28 mouse cellular contexts compared by ENCODE assay signal in genomic region chr5:74846674-74847073, GRCm38 (mm10).
A peak's percentile ranks its signal among the peaks of the same experiment; 100 is the strongest.
DNase-seq lines count a peak whose midpoint lies in the region; ATAC-seq and TF ChIP-seq lines count a peak whose summit lies in the region.
"Had no signal": no experiment of that assay in that cellular context is flagged by ENCODE, and none has a peak within 500 bp of the region (broad histone marks: within the 10 kb centered on the region; RNA-seq: fewer than 3 reads in every experiment).

No protein-coding gene starts in this region.

- DNase-seq in forebrain, postnatal 0 days, result peak; percentile 56
- no peak for DNase-seq in stomach, postnatal 0 days (ENCODE audit: low spot score)
- DNase-seq in layer of hippocampus, postnatal 10 days (ENCODE audit: low spot score in 2 of 2), result peak; percentile 36 to 43
- no peak for DNase-seq in thymus, postnatal 0 days (ENCODE audit: low spot score)
- DNase-seq: adrenal gland, postnatal 25 days; cerebellum, adult 11 months; cerebellum, adult 9-11 months; gastrocnemius, postnatal 14 days; heart, adult 18-20 months; heart, postnatal 14 days; kidney, postnatal 36 days; liver; lung, postnatal 36 days; thymus, postnatal 36 days had no signal

- no peak for TF ChIP-seq CTCF in forebrain, postnatal 0 days (IDR thresholded peaks at IDR 0.05; ENCODE audit: low read depth)
- TF ChIP-seq CTCF in stomach, postnatal 0 days (IDR thresholded peaks at IDR 0.05; ENCODE audit: low read depth), result no peak

- peak; percentile 73 for ATAC-seq in forebrain, postnatal 0 days
- no peak for ATAC-seq in forebrain, embryonic 13.5 days
- no peak for ATAC-seq in stomach, embryonic 14.5 days (ENCODE audit: insufficient number of reproducible peaks, insufficient read depth, low FRiP score, low read depth)
- no peak for ATAC-seq in stomach, postnatal 0 days (ENCODE audit: low FRiP score, low TSS enrichment)
- ATAC-seq in stomach, embryonic 16.5 days (ENCODE audit: insufficient read depth, low FRiP score), result no peak
- ATAC-seq in kidney, embryonic 14.5 days (ENCODE audit: low FRiP score, low TSS enrichment), result no peak
- ATAC-seq: midbrain, embryonic 13.5 days had no signal

- no peaks in the 10 kb centered on the region for H3K27me3 ChIP-seq in forebrain, postnatal 0 days (ENCODE audit: insufficient read depth, low read length)
- H3K27me3 ChIP-seq in forebrain, embryonic 13.5 days, result no peaks in the 10 kb centered on the region
- H3K27me3 ChIP-seq in stomach, embryonic 14.5 days (ENCODE audit: control insufficient read depth, insufficient read depth, low read length), result no peaks in the 10 kb centered on the region
- no peaks in the 10 kb centered on the region for H3K27me3 ChIP-seq in stomach, postnatal 0 days (ENCODE audit: control insufficient read depth, insufficient read depth, low read length)
- H3K27me3 ChIP-seq in stomach, embryonic 16.5 days (ENCODE audit: control insufficient read depth, insufficient read depth, low read length), result no peaks in the 10 kb centered on the region
- no peaks in the 10 kb centered on the region for H3K27me3 ChIP-seq in kidney, embryonic 14.5 days (ENCODE audit: control insufficient read depth, insufficient read depth, low read length)
- H3K27me3 ChIP-seq: hindbrain, embryonic 12.5 days; kidney, embryonic 15.5 days; liver, embryonic 15.5 days; lung, embryonic 15.5 days; megakaryocyte, embryonic 14.5 days; midbrain, embryonic 13.5 days; neural tube, embryonic 12.5 days had no signal

- no peak overlapping the region for H3K9ac ChIP-seq in forebrain, postnatal 0 days
- H3K9ac ChIP-seq in forebrain, embryonic 13.5 days, result no peak overlapping the region
- no peak overlapping the region for H3K9ac ChIP-seq in stomach, embryonic 14.5 days (replicated peaks; ENCODE audit: low read depth, low read length)
- no peak overlapping the region for H3K9ac ChIP-seq in stomach, postnatal 0 days (ENCODE audit: low read length)
- 0 out of 2 replicates have a peak overlapping the region, but pooled peaks have one; percentile 36 for H3K9ac ChIP-seq in stomach, embryonic 16.5 days (ENCODE audit: low read length)
- H3K9ac ChIP-seq in kidney, embryonic 14.5 days (ENCODE audit: low read depth, low read length), result no peak overlapping the region
- H3K9ac ChIP-seq: heart, embryonic 13.5 days; hindbrain, embryonic 12.5 days; kidney, embryonic 15.5 days; liver, embryonic 15.5 days; lung, embryonic 15.5 days; midbrain, embryonic 13.5 days; neural tube, embryonic 12.5 days had no signal

- 67% methylated on average over 5 of the region's 5 CpGs for WGBS in forebrain, postnatal 0 days
- 87% methylated on average over 5 of the region's 5 CpGs for WGBS in forebrain, embryonic 13.5 days
- WGBS in stomach, embryonic 14.5 days, result 50% methylated on average over 5 of the region's 5 CpGs
- WGBS in stomach, postnatal 0 days, result 53% methylated on average over 5 of the region's 5 CpGs
- whole genome bisulfite sequencing in stomach, embryonic 16.5 days, result 62% methylated on average over 5 of the region's 5 CpGs
- 81% methylated on average over 5 of the region's 5 CpGs for WGBS in kidney, embryonic 14.5 days

- peak overlapping the region; percentile 54; the same call in 1 of the 2 replicates for H3K27ac ChIP-seq in forebrain, postnatal 0 days (ENCODE audit: low read depth, low read length)
- H3K27ac ChIP-seq in forebrain, embryonic 13.5 days, result no peak overlapping the region
- peak overlapping the region; percentile 81 for H3K27ac ChIP-seq in stomach, embryonic 14.5 days (ENCODE audit: low read length)
- H3K27ac ChIP-seq in stomach, postnatal 0 days (replicated peaks), result no peak overlapping the region
- H3K27ac ChIP-seq in stomach, embryonic 16.5 days (ENCODE audit: low read length), result peak overlapping the region; percentile 24; the same call in 1 of the 2 replicates
- H3K27ac ChIP-seq in kidney, embryonic 14.5 days (ENCODE audit: low read depth, low read length), result no peak overlapping the region
- H3K27ac ChIP-seq: forebrain, embryonic 10.5 days; heart, embryonic 13.5 days; hindbrain, embryonic 12.5 days; kidney, embryonic 15.5 days; limb, embryonic 10.5 days; liver, embryonic 15.5 days; midbrain, embryonic 13.5 days; neural tube, embryonic 12.5 days had no signal

- no peak overlapping the region for H3K4me2 ChIP-seq in forebrain, postnatal 0 days (ENCODE audit: low read depth)
- H3K4me2 ChIP-seq in forebrain, embryonic 13.5 days, result no peak overlapping the region
- H3K4me2 ChIP-seq in stomach, embryonic 14.5 days (replicated peaks; ENCODE audit: low read depth, low read length), result no peak overlapping the region
- H3K4me2 ChIP-seq in stomach, postnatal 0 days (replicated peaks; ENCODE audit: low read depth), result no peak overlapping the region
- H3K4me2 ChIP-seq in stomach, embryonic 16.5 days (ENCODE audit: low read depth, low read length), result no peak overlapping the region
- no peak overlapping the region for H3K4me2 ChIP-seq in kidney, embryonic 14.5 days (replicated peaks; ENCODE audit: low read depth, low read length)
- H3K4me2 ChIP-seq: heart, embryonic 13.5 days; hindbrain, embryonic 12.5 days; kidney, embryonic 15.5 days; liver, embryonic 15.5 days; lung, embryonic 15.5 days; midbrain, embryonic 13.5 days; neural tube, embryonic 12.5 days had no signal

- no peaks in the 10 kb centered on the region for H3K4me1 ChIP-seq in forebrain, postnatal 0 days (ENCODE audit: insufficient read depth)
- H3K4me1 ChIP-seq in forebrain, embryonic 13.5 days, result no peaks in the 10 kb centered on the region
- H3K4me1 ChIP-seq in stomach, embryonic 14.5 days (ENCODE audit: control insufficient read depth, insufficient read depth, low read length), result peaks cover 17% of the 10 kb centered on the region; the same call in 1 of the 2 replicates
- no peaks in the 10 kb centered on the region; the same call in 1 of the 2 replicates for H3K4me1 ChIP-seq in stomach, postnatal 0 days (replicated peaks; ENCODE audit: control insufficient read depth, insufficient read depth)
- peaks cover 12% of the 10 kb centered on the region for H3K4me1 ChIP-seq in stomach, embryonic 16.5 days (ENCODE audit: control insufficient read depth, insufficient read depth, low read length)
- no peaks in the 10 kb centered on the region for H3K4me1 ChIP-seq in kidney, embryonic 14.5 days (ENCODE audit: control insufficient read depth, insufficient read depth, low read length)
- H3K4me1 ChIP-seq: heart, embryonic 13.5 days; hindbrain, embryonic 12.5 days; kidney, embryonic 15.5 days; limb, embryonic 10.5 days; liver, embryonic 15.5 days; megakaryocyte, embryonic 14.5 days; midbrain, embryonic 13.5 days; neural tube, embryonic 12.5 days had no signal

- H3K36me3 ChIP-seq in forebrain, postnatal 0 days (ENCODE audit: insufficient read depth), result no peaks in the 10 kb centered on the region
- H3K36me3 ChIP-seq in forebrain, embryonic 13.5 days (ENCODE audit: poor library complexity, severe bottlenecking), result no peaks in the 10 kb centered on the region
- H3K36me3 ChIP-seq in stomach, embryonic 14.5 days (ENCODE audit: control insufficient read depth, insufficient read depth, low read length), result no peaks in the 10 kb centered on the region
- H3K36me3 ChIP-seq in stomach, postnatal 0 days (ENCODE audit: control insufficient read depth, insufficient read depth, low read length), result no peaks in the 10 kb centered on the region
- H3K36me3 ChIP-seq in stomach, embryonic 16.5 days (ENCODE audit: control insufficient read depth, insufficient read depth, low read length), result no peaks in the 10 kb centered on the region
- H3K36me3 ChIP-seq in kidney, embryonic 14.5 days (ENCODE audit: control insufficient read depth, insufficient read depth, low read length), result no peaks in the 10 kb centered on the region
- H3K36me3 ChIP-seq: forebrain, embryonic 10.5 days; heart, embryonic 13.5 days; hindbrain, embryonic 12.5 days; kidney, embryonic 15.5 days; limb, embryonic 10.5 days; liver, embryonic 15.5 days; lung, embryonic 15.5 days; midbrain, embryonic 13.5 days; neural tube, embryonic 12.5 days had no signal

- H3K9me3 ChIP-seq in forebrain, postnatal 0 days (ENCODE audit: low read length), result no peaks in the 10 kb centered on the region
- no peaks in the 10 kb centered on the region for H3K9me3 ChIP-seq in forebrain, embryonic 13.5 days (replicated peaks)
- no peaks in the 10 kb centered on the region for H3K9me3 ChIP-seq in stomach, embryonic 14.5 days (ENCODE audit: control insufficient read depth, low read depth, low read length)
- H3K9me3 ChIP-seq in stomach, postnatal 0 days (ENCODE audit: control insufficient read depth, low read length), result no peaks in the 10 kb centered on the region
- H3K9me3 ChIP-seq in stomach, embryonic 16.5 days (replicated peaks; ENCODE audit: control insufficient read depth, low read length), result no peaks in the 10 kb centered on the region
- no peaks in the 10 kb centered on the region for H3K9me3 ChIP-seq in kidney, embryonic 14.5 days (ENCODE audit: control insufficient read depth, low read length)
- H3K9me3 ChIP-seq: forebrain, embryonic 10.5 days; heart, embryonic 13.5 days; kidney, embryonic 15.5 days; limb, embryonic 10.5 days; liver, embryonic 15.5 days; lung, embryonic 15.5 days; midbrain, embryonic 13.5 days; neural tube, embryonic 12.5 days had no signal

- TF ChIP-seq EP300 in stomach, postnatal 0 days (optimal IDR thresholded peaks at IDR 0.05), result no peak

- H3K4me3 ChIP-seq in forebrain, postnatal 0 days (ENCODE audit: low read depth, low read length), result no peak overlapping the region
- no peak overlapping the region for H3K4me3 ChIP-seq in forebrain, embryonic 13.5 days
- H3K4me3 ChIP-seq in stomach, embryonic 14.5 days (ENCODE audit: low read depth, low read length), result no peak overlapping the region
- no peak overlapping the region for H3K4me3 ChIP-seq in stomach, postnatal 0 days (ENCODE audit: low read depth, low read length)
- no peak overlapping the region for H3K4me3 ChIP-seq in stomach, embryonic 16.5 days (replicated peaks; ENCODE audit: low read length)
- H3K4me3 ChIP-seq in kidney, embryonic 14.5 days (ENCODE audit: low read length), result no peak overlapping the region
- H3K4me3 ChIP-seq: forebrain, embryonic 10.5 days; heart, embryonic 13.5 days; hindbrain, embryonic 12.5 days; kidney, embryonic 15.5 days; limb, embryonic 10.5 days; liver, embryonic 15.5 days; lung, embryonic 15.5 days; megakaryocyte, embryonic 14.5 days; midbrain, embryonic 13.5 days; neural tube, embryonic 12.5 days had no signal

Comparison
In these comparisons a context has a peak if more than half of its experiments do, and no peak if none do; other contexts are left out.
1. H3K27ac ChIP-seq: peak in forebrain, postnatal 0 days (single experiment), stomach, embryonic 14.5 days (single experiment) and stomach, embryonic 16.5 days (single experiment); none in forebrain, embryonic 13.5 days (single experiment), stomach, postnatal 0 days (single experiment) and kidney, embryonic 14.5 days (single experiment).
2. DNase-seq: peak in forebrain, postnatal 0 days (single experiment) and layer of hippocampus, postnatal 10 days (2 of 2); none in stomach, postnatal 0 days (single experiment) and thymus, postnatal 0 days (single experiment).